8 mouse cellular contexts compared by ENCODE assay signal in genomic region chr8:88209930-88210827, GRCm38 (mm10). TPM values are rescaled to one million over a fixed set of nuclear protein-coding genes. Genes with fewer than 3 reads are reported as not detected.
DNase-seq lines count a peak whose midpoint lies in the region; ATAC-seq and TF ChIP-seq lines count a peak whose summit lies in the region.
"Not testable (repeated sequence)": the region's sequence is repeated elsewhere in the genome, so short reads cannot be mapped to it uniquely, and the experiment has no call there.

No protein-coding gene starts in this region.

- H3K27me3 ChIP-seq in intestine, embryonic 15.5 days (replicated peaks); kidney, adult 2 months (replicated peaks; ENCODE audit: control insufficient read depth, insufficient read depth, low read length); kidney, embryonic 16.5 days (ENCODE audit: insufficient read depth, low read length); liver, embryonic 12.5 days (replicated peaks); megakaryocyte, embryonic 14.5 days (replicated peaks); thymus, adult 2 months (ENCODE audit: control insufficient read depth, insufficient read depth, low read length): not testable (repeated sequence)

- 83% methylated on average over 6 of the region's 6 CpGs for WGBS in intestine, embryonic 15.5 days
- WGBS in kidney, adult 2 months: 62% methylated on average over 6 of the region's 6 CpGs
- WGBS in kidney, embryonic 16.5 days: 76% methylated on average over 5 of the region's 6 CpGs
- 62% methylated on average over 5 of the region's 6 CpGs for WGBS in liver, embryonic 12.5 days (ENCODE audit: insufficient replicate concordance)
- WGBS in thymus, adult 2 months: 90% methylated on average over 6 of the region's 6 CpGs

- H3K9ac ChIP-seq in ES-E14 (ENCODE audit: insufficient read depth, low read depth, low read length, poor library complexity, severe bottlenecking); intestine, embryonic 15.5 days; kidney, embryonic 16.5 days (replicated peaks; ENCODE audit: low read length); liver, embryonic 12.5 days: not testable (repeated sequence)

- not testable (repeated sequence) for H3K36me3 ChIP-seq in ES-E14 (ENCODE audit: control insufficient read depth, insufficient read depth, low read length, poor library complexity, severe bottlenecking); intestine, embryonic 15.5 days; kidney, adult 2 months (ENCODE audit: control insufficient read depth, insufficient read depth, low read length); kidney, embryonic 16.5 days (ENCODE audit: insufficient read depth, low read length); thymus, adult 2 months (ENCODE audit: control insufficient read depth, insufficient read depth, low read length)
- peaks cover 24% of the 10 kb centered on the region for H3K36me3 ChIP-seq in liver, embryonic 12.5 days
- peaks cover 40% of the 10 kb centered on the region for H3K36me3 ChIP-seq in megakaryocyte, embryonic 14.5 days (replicated peaks; ENCODE audit: low read length)

- not testable (repeated sequence) for TF ChIP-seq POLR2A in kidney, adult 2 months (IDR thresholded peaks at IDR 0.05; ENCODE audit: low read depth, low read length); thymus, adult 2 months (IDR thresholded peaks at IDR 0.05; ENCODE audit: control insufficient read depth, extremely low read depth, insufficient read depth, low read length, poor library complexity)

- not testable (repeated sequence) for H3K9me3 ChIP-seq in ES-E14 (ENCODE audit: control insufficient read depth, insufficient read depth, low read depth, low read length); intestine, embryonic 15.5 days; kidney, embryonic 16.5 days (ENCODE audit: low read length); liver, embryonic 12.5 days (replicated peaks); megakaryocyte, embryonic 14.5 days

- in situ Hi-C loops in ES-E14 (cut with MboI; ENCODE audit: low sequenced_read_pairs in 2 of 2, unreplicated experiment in 2 of 2): not testable (repeated sequence)

- H3K4me2 ChIP-seq in intestine, embryonic 15.5 days (replicated peaks); kidney, embryonic 16.5 days (replicated peaks; ENCODE audit: low read depth, low read length); liver, embryonic 12.5 days: not testable (repeated sequence)

- not testable (repeated sequence) for TF ChIP-seq CTCF in kidney, adult 2 months (conservative IDR thresholded peaks at IDR 0.05; ENCODE audit: insufficient read depth, insufficient read length, low read depth, low read length); thymus, adult 2 months (IDR thresholded peaks at IDR 0.05; ENCODE audit: borderline replicate concordance, control insufficient read depth, extremely low read depth, insufficient read depth, low read length, poor library complexity)

- H3K27ac ChIP-seq in ES-E14 (ENCODE audit: insufficient read depth, low read depth, low read length, poor library complexity, severe bottlenecking); intestine, embryonic 15.5 days: not testable (repeated sequence)
- peak overlapping the region; percentile 89 for H3K27ac ChIP-seq in kidney, adult 2 months (ENCODE audit: insufficient read depth, low read depth, low read length)
- peak overlapping the region; percentile 68 for H3K27ac ChIP-seq in kidney, embryonic 16.5 days (ENCODE audit: low read length)
- H3K27ac ChIP-seq in liver, embryonic 12.5 days: 0 out of 2 replicates have a peak overlapping the region, but pooled peaks have one; percentile 45
- H3K27ac ChIP-seq in thymus, adult 2 months (ENCODE audit: control insufficient read depth, insufficient read depth, low read length): peak overlapping the region; percentile 19; the same call in 1 of the 2 replicates

- ATAC-seq in intestine, embryonic 15.5 days: peak; percentile 87
- peak; percentile 39; the same call in 1 of the 2 replicates for ATAC-seq in kidney, embryonic 16.5 days (ENCODE audit: low FRiP score, low TSS enrichment)
- ATAC-seq in liver, embryonic 12.5 days: not testable (repeated sequence)

- H3K4me3 ChIP-seq in ES-E14 (ENCODE audit: insufficient read depth in 1 of 2, low read depth in 1 of 2, low read length in 2 of 2, poor library complexity in 1 of 2, severe bottlenecking in 1 of 2); intestine, embryonic 15.5 days (replicated peaks); kidney, adult 2 months (ENCODE audit: insufficient read depth, low read depth, low read length); kidney, embryonic 16.5 days (ENCODE audit: low read length); liver, embryonic 12.5 days; thymus, adult 2 months (ENCODE audit: control insufficient read depth, insufficient read depth, low read length): not testable (repeated sequence)
- peak overlapping the region; percentile 68 for H3K4me3 ChIP-seq in megakaryocyte, embryonic 14.5 days (replicated peaks)

- DNase-seq in ES-E14 (ENCODE audit: low read depth, low spot score); thymus, adult 2 months: not testable (repeated sequence)
- peak; percentile 89 for DNase-seq in kidney, adult 2 months
- DNase-seq in kidney, postnatal 25 days: peak; percentile 54 to 84

- peaks cover 0 to 10% of the 10 kb centered on the region in 2 experiments; a peak in 2 of 4 replicates for H3K4me1 ChIP-seq in ES-E14 (ENCODE audit: control insufficient read depth in 2 of 2, insufficient read depth in 2 of 2, low read length in 2 of 2, poor library complexity in 1 of 2)
- H3K4me1 ChIP-seq in intestine, embryonic 15.5 days (replicated peaks); kidney, embryonic 16.5 days (ENCODE audit: insufficient read depth, low read length): not testable (repeated sequence)
- peaks cover 28% of the 10 kb centered on the region for H3K4me1 ChIP-seq in kidney, adult 2 months (ENCODE audit: control insufficient read depth, insufficient read depth, low read length)
- H3K4me1 ChIP-seq in liver, embryonic 12.5 days: peaks cover 20% of the 10 kb centered on the region
- H3K4me1 ChIP-seq in megakaryocyte, embryonic 14.5 days: peaks cover 80% of the 10 kb centered on the region
- H3K4me1 ChIP-seq in thymus, adult 2 months (replicated peaks; ENCODE audit: control insufficient read depth, insufficient read depth, low read length): peaks cover 14% of the 10 kb centered on the region

TF ChIP-seq in ES-E14, 5 proteins besides CTCF, POLR2A, EP300 and RAD21:
- TF ChIP-seq ZNF384 (IDR thresholded peaks at IDR 0.05; ENCODE audit: low read depth, low read length): peak; percentile 91

RNA-seq across cellular contexts. Expression of gene Tent4b, which starts 11.2 kb away (rescaled TPM):
- 35.8 and 37.0 TPM in 2 replicates for total RNA-seq in ES-E14 (2012; rRNA removed)
- 6.3 and 7.0 TPM in 2 replicates for polyA plus RNA-seq in intestine, embryonic 15.5 days (2015; fragmentation: Nextera tagmentation; extraction: Ambion mirVana)
- polyA plus RNA-seq in kidney, adult 2 months (2012; rRNA removed): 26.5 and 28.8 TPM in 2 replicates
- 6.3 and 6.4 TPM in 2 replicates for polyA plus RNA-seq in kidney, embryonic 16.5 days (2015; fragmentation: Nextera tagmentation; extraction: Ambion mirVana)
- polyA plus RNA-seq in liver, embryonic 12.5 days (2016; fragmentation: Nextera tagmentation; extraction: Ambion mirVana): 8.7 TPM in 2 replicates
- polyA plus RNA-seq in megakaryocyte, embryonic 14.5 days (2012; ENCODE audit: insufficient read depth, low replicate concordance): 3.2 and 5.4 TPM in 2 replicates
- polyA plus RNA-seq in thymus, adult 2 months (2012; rRNA removed): 33.6 and 34.1 TPM in 2 replicates
